Mouse (Mus musculus): ENCODE results near the gene Zfp692.

Gene Zfp692

DNA sequence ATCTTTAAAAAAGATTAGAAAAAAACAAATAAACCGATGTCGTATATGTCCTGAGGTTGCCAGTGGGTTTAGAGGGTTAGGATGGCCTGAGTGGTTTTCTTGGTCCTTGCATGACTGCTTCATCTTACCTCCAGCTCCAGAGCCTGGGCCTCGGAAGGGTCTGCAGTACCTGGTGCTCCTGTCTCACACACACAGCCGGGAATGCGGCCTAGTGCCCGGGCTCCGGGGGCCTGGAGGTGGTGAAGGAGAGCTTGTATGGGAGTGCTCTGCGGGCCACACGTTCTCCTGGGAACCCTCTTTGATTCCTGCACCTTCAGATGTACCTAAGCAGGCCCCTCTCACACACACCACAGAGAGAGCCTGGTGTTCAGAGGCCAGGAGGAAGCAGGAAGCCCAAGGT is 1.8 kb downstream of the Zfp692 start:
- no peak for DNase-seq (ENCODE audit: low spot score in 2 of 2)

DNA sequence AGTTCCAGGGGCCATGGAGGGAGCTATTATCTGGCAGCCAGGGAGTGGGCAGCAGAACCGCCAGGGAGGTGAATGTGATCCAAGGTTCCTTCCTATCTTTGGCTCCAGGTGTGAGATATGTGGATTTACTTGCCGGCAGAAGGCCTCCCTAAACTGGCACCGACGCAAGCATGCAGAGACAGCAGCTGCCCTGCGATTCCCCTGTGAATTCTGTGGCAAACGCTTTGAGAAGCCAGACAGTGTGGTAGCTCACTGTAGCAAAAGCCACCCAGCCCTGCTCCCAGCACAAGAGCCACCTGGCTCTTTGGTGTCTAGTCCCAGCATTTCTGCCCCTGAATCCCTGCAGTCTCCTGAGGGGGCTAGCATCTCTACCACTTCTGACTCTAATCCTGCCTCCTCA is 7.2 kb downstream of the Zfp692 start:
- no peak for DNase-seq (ENCODE audit: low spot score in 2 of 2)

DNA sequence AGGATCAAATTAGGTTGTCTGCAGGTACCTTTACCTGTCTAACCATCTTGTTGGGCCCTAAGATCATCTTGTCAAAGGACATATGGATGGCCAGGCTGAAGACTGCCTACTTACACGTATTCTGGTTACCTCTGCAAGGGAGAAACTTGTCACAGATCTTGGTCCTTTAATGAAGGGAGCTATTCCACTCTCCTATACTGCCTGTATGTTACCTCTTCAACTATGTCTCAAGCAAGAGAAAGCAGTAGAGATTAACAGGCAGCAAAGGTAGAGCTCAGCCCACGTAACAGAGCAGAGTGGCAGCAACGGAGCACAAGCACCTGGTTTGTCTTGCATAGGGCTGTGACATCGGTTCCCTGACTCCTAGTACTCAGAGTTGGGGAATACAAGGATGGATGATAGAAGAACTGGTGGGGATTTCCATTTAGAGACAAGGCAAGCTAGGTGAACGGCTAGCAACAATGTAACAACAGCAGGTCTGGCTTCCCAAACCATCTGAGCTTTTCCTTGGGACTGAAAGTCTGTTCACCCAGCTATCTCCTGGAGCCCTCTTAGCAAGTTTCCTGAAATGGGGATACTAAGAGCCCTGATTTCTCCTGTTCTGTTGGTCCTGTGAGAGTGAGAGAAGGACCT is 8.8 kb downstream of the Zfp692 start:
- DNase-seq (ENCODE audit: low spot score in 2 of 2) = no peak

DNA sequence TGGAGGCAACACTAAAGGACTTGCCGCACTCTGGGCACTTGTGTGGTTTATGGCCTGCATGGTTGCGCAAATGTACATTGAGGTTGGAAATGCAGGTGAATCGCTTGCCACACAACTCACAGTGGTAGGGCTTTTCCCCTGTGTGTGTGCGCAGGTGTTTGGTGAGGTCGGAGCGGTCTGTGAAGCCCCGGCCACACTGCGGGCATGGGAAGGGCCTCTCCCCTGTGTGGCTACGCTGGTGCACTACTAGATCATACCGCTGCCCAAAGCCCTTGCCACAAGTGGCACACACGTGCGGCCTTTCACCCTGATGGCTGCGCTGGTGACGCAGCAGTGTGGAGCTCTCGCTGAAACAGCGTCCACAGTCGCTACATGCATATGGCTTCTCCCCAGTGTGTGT is 9.5 kb downstream of the Zfp692 start:
- no peak for DNase-seq (ENCODE audit: low spot score in 2 of 2)

DNA sequence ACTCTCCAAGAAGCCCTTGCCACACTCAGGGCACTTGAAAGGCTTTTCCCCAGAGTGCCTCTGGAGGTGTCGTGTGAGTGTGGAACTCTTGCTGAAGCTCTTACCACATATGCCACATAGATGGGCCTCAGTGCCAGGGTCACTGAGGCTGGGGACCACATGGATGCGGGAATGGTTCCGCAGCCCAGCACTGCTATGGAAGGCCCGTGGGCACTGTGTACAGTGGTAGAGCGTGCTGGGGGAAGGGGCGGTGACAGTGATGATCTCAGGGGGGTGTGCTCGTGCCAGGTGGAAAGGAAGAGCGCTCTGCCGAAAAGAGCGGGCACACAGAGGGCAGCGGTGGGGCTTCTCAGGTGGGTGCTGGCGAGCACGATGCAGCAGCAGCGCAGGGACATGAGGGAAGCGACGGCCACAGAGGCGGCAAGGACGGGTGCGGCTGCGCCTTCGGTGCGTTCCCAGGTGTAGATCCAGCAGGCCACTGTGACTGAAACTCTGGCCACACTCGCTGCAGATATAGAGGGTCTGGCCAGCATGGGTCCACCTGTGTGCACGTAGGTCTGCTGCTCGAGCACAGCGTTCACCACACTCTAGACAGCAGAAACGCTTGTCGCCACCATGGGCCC is 10.0 kb downstream of the Zfp692 start:
- DNase-seq (ENCODE audit: low spot score in 2 of 2) = no peak

DNA sequence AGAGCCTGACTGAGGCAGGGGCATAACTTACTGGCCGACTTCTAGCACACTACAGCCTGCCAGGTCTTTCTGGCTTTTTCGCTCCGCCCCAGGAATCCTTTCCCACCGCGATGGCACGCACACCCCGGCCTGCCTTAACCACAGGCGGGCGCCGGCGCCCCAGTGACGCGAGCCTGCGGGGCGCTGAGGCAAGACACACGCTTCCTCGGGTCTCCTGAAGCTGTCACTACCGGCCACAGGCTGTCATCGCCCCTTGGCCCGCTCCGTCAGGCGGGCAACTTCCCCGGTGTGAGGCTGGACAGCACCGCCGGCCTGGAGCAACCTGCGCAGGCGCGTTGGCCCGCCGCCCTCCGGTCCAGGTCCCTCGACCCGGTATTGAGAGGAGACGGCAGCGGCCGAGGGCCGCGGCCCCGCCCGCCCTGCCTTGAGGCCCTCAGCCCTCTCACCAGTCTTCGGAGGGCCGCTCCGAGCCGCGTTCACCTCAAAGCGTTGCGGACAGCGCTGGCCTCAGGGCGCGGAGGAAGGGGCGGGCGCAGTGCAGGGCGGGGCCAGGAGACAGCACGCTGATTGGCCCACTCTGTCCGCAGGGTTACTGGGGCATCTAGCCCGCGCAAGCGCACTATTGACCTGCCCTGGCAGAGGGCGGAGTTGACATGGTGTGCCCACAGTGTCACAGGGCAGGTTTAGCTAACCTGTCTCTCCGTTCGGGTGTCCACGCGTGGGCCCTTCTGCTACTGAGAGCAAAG is 16.1 kb downstream of the Zfp692 start:
- peak; percentile 95 to 96 for DNase-seq (ENCODE audit: low spot score in 2 of 2)

DNA sequence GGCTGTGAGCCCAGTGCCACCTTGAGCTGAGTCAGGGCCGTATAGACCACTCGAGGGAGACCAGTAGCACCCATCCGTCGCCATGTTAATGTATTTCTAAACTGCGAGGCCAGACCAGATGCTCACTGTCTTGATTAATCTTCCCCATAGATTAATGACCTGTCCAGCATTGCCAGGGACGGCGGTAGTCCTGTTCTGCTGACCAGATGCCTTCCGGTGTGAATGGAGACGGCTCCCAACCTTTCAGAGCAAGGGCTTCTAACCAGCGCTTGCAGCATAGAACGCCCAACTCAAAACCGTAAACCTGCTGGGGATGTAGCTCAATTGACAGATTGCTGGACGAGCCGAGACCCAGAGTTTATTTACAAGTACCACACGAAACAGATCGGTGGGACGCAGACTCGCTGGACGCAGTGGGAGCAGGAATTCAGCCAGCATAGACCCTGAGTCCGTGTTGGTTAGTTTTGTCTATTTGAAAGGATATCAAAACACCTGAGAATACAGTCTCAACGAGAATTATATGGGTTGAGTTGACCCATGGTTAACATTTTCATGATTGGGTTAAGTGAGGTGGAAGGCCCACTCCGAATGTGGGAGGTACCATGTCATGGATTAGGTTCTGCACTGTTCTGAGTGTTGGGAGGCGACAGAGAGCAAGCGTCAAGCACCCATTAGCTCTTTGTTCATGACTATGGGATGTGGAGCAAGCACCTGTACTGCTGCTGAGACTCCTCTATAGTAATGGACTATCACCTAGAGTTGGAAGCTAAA is 16.9 kb downstream of the Zfp692 start:
- DNase-seq (ENCODE audit: low spot score in 2 of 2) = no peak

DNA sequence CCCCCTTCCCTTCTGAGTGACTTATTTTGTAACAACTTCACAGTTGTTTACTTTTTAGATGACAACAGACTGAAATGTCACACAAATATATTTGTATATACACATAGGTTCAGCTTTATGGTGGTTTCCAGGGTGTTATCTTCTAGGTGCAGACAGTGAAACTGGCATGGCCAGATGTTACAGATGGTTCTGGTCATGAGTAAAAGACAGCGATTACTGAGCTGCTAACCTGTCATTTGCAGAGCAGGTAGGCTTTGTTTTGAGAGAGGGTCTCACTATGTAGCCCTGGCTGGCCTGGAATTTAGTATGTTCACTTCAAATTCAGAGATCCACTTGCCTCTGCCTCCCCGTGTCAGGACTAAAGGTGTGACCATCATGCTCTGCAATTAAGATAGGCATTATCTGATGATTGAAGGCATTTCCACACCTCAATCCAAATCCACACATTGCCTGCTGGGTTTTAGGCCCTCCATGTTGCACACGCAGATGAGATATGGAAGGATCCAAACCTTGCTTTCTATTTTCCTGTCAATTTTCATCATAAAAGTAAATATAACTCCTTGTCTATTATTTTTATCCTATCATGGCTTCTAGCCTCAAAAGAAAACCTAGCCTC is 17.9 kb downstream of the Zfp692 start:
- no peak for DNase-seq (ENCODE audit: low spot score in 2 of 2)

DNA sequence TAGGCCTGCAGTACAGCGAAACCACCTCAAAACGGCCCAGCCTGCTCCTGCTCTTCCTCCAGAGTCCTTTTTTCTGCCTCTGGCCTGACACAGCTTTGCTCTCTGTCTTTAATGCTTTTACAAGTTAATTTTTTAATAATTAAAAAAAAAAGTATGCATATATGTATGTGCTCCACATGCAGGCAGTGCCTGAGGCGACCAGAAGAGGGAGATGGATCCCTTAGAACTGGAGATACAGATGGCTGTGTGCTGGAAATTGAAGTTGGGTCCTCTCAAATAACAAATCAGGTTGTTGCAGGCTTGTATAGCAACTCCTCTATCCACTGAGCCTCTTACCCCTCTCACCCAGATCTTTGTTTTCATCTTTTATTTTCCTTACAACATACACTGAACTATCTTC is 19.9 kb downstream of the Zfp692 start:
- DNase-seq (ENCODE audit: low spot score in 2 of 2) = no peak

DNA sequence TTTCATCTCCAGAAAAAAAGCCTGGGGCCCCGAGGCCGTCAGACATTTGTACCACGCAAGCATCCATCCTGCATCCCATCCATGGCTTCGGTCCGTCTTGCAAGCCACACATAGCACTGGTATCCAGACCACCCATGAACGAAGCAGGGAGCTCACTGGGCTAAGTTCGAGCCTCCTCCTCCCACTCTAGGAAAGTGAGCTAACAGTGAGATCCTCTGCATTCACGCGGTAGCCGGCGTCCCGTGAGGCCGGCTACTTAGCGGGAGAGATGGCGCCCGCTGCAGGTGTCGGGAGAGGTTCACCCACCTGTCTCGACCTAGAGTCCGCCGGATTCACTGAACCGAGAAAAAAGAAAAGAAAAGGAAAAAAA is 23.0 kb downstream of the Zfp692 start:
- no peak for DNase-seq (ENCODE audit: low spot score in 2 of 2)

DNA sequence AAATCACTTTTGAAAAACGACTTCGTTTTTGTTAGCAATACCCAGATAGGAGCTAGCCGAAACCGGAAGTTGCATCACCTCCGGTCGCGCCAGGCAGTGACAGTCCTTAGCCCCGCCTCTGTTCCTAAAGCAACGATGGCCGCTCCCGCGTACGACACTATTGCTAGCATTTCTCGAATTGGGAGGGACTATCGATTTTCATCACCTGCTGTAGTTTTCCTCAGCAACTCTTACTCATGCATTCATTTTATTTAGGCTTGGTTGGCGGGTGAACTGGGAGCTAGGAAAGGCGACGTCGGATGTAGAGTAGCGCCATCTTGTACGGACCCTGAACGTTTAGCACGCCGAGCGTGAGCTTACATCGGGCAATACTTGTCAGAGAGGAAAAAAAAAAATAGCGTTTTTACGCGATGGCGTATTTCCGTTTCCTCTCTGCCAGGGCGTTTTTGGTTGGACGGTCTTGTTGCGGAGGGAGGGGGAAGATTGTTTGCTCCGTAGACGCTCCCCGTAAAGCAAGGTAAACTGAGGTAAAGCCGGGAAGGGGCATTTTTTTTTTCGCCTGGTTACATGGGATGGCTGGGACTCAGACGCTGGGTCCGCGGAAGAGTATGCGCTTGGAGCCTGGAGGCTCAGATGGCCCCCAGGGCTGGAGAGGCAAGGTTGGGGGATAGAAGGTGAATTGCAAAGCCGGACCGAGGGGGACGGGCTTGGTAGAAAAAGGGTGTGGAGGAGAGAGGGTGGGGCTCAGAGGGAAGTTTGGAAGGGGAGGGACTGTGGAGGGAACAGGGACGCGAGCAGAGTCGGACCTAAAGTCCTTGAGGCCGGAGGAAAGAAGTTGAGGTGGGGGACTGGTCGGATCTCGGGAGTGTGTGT is 23.6 kb downstream of the Zfp692 start, which contains the start of the genes Zfp672 and Sh3bp5l:
TSS of gene Zfp672 (minus strand) at position 64 of the 873 bp plus-strand sequence.
TSS of gene Sh3bp5l (plus strand) at position 449 of the 873 bp plus-strand sequence.
- peak; percentile 82 to 88 for DNase-seq (ENCODE audit: low spot score in 2 of 2)

DNA sequence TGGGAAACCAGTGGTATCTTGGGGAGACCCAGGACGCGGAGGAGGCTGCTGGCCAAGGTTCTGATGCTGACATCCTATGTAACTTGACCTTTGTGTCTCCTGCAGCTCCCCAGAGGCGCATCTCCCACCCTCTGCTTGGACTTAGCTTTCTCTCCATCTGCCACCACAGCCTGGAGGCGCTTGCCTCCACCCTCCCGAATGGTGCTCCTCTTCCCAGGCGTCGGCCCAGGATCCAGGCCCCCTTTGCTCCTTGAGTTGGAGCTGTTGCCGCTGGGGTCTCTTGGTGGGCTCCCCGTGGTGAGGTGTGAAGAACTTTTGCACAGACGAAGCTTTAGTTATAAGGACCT is 24.3 kb downstream of the Zfp692 start:
- DNase-seq (ENCODE audit: low spot score in 2 of 2) = no peak

DNA sequence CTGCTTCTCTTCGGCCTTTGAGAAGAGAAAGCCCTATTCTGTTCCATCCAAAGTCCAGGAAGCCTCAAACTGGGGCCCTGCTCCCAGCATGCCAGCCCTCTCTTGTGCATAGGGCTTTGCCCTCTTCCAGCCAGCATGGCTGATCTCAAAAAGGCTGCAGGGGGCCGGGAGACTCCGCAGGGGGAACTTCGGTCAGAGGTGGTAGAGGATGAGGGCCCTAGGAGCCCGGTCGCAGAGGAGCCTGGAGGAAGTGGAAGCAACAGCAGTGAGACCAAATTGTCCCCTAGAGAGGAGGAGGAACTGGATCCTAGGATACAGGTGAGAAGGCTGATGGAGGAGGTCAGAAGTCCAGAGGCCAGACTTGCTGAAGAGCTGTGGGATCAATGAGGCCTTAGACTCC is 24.7 kb downstream of the Zfp692 start:
- no peak for DNase-seq (ENCODE audit: low spot score in 2 of 2)

DNA sequence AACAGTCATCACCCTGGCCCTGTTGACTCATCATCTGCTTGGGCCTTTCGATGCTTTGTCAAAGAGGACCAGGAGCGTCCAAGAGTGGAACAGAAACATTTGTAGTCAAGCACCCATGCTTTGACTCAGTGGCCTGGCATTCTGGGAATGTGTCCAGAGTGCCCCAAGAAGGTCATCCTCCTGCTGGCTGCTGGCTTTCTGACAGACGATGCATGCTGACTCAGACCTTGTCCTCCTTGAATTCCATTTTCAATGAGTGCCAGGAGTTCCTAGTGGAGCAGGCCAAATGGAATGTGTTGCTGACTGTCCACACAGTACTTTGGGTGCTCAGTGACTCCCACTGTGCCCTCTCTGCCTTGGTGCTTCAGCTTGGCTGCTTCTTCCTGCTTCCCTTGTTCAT is 27.9 kb downstream of the Zfp692 start:
- DNase-seq (ENCODE audit: low spot score in 2 of 2) = no peak

DNA sequence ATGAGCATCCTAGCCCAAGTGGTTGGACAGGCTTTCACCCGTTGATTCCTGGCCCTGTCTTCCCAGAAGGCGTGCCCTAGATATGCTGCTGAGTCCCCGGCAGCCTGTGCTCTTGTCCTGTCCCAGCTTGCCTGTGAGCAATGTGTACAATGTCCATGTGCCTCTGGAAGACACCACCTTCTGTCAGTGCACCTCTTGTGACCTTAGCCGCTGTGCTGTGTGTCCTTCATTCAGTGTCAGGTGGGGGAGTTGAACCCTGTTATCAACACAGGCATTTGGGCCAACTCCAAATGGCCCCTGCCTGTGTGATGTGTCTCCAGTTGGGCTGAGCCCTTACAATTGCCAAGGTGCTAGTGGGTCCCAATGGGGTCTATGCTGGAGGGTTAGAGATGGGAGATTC is 39.9 kb downstream of the Zfp692 start:
- DNase-seq (ENCODE audit: low spot score in 2 of 2) = no peak

DNA sequence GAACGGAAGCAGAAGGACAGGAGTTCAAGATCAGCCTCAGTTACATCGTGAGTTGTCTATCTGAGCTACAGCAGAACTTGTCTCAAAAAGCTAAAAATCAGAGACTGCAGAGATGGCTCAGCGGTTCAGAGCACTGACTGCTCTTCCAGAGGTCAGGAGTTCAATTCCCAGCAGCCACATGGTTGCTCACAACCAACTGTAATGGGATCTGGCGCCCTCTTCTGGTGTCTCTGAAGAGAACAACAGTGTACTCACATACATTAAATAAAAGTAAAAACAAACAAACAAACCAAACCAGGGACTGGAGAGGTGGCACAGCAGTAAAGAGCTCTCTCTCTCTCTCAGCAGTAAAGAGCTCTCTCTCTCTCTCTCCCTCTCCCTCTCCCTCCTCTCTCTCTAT is 43.8 kb downstream of the Zfp692 start:
- DNase-seq (ENCODE audit: low spot score in 2 of 2) = no peak

DNA sequence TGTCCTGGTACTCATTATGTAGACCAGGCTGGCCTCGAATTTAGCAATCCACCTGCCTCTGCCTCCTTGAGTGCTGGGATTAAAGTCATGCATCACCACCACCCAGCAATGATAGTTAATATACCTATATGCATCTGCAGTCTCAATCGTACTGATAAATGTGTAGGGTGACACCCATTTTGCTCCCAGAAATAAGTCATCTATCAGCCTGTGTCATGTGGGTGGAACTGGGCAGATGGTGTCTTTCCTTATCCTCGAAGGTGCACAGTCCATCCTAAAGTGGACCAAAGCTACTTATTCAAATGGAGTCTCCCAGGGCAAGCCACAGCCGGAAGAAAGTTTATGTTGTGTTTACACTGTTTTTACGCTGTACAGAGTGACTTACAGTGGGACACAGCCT is 44.3 kb downstream of the Zfp692 start:
- DNase-seq (ENCODE audit: low spot score in 2 of 2) = no peak

DNA sequence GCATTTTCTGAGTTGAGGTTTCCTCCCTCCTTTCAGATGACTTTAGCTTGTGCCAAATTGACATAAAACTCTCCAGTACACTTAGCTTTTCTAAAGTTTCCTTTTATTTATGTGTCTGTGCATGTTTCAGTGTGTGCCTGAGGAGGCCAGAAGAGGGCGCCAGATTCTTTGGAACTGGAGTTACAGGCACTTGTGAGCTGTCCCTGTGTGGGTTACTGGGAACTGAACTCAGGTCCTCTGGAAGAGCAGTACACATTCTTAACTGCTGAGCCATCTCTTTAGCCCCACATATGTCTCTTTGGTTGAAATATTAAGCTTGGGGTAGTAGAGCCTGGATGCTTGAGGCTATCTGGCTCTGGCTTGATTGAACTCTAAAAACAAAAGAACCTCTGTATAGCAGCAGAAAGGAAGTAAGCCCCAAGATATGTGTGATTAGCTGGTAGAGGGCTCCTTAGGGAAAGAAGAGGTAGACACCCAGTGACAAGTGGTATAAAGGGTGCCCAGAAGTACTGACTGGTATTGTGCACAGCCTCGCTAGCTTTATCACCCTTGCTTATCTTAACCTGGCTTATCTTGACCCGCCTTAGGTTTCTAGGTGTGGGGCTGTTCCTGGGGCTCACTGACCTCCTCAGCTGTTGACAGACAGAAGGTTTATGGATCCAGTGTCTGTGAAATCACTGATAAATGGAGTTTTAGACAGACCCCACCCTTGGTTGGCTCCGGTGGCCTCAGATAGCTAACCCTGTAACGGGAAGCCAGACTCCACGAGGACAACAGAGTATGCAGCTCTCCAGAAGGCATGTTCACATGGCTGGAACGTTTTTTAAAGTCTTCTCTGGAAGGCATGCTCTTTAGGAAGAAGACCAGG is 46.0 kb downstream of the Zfp692 start:
- DNase-seq (ENCODE audit: low spot score in 2 of 2) = no peak

DNA sequence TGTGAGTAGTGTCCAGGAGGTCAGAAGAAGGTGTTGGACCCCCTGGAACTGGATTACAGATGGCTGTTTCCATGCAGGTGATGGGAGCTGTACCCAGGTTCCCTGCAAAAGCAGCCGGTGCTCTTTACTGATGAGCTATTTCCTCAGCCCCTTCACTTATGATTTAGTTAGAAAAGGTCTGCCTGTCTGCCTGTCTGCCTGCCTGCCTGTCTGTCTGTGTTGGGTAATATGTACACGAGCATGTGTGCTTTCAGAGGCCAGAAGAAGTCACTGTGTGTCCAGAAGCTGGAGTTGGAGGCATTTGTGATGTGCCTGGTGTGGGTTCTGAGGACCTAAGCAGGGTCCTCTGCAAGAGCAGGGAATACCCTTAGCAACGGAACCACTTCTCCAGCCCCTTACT is 46.8 kb downstream of the Zfp692 start:
- DNase-seq (ENCODE audit: low spot score in 2 of 2) = no peak

DNA sequence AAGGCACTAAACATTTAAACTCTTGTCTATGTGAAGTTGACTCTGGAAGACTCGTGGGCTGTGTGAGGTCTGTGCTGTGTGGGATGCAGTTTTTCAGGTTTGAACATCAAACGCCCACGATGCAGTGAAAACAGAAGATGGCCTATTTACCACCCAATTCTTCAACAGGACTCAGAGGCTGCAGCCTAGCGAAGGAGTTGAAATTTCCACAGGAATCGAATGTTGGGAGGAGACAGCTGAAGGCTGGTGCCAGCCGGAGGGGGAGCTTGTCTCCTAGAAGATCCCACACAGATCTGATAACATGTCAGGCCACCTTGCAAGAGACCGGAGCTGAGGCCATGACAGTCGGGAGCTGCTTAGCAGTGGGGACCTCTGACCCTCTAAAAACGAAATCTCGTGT is 47.6 kb downstream of the Zfp692 start:
- no peak for DNase-seq (ENCODE audit: low spot score in 2 of 2)

All from urinary bladder, postnatal 4 days (tissue).